Mouse (Mus musculus): ENCODE results near the gene Ripor2.

Ripor2 gene

GRCm38 (mm10) chr13:24576338-24577119 lies 5.5 kb upstream of the Ripor2 start:
- CTCF ChIA-PET: interaction anchor here in 1 of 4 experiments (0.6 kb wide), 1 partner anchor 11 kb away, joined by 4 read pairs; no protein-coding TSS in a partner anchor

GRCm38 (mm10) chr13:24578317-24578716 lies 3.7 kb upstream of the Ripor2 start:
- POLR2A ChIA-PET: no interaction called here
- CTCF ChIA-PET: no interaction called here

More at GRCm38 (mm10) chr13:24576338-24577119, 5.5 kb upstream of the Ripor2 start:
- POLR2A ChIA-PET: no interaction called here

DNA sequence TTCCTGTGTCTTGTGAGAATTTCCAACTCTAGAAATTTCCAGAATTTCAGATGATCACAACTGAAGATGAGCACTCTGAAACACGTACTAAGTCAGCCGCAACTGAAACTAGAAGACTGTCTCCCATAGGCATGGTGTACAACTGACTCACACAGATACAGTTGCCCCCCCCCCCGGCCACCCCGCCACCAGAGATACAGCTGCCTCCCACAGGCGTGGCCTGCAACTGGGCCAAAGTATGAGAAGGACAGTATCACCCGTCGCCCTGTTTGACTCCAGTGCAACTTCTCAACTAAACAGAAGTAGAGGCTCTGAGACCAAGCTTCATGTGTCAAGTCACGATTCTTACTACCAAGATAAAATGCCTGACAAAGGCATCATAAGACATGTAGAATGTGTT lies 1.2 kb upstream of the Ripor2 start:
- CTCF ChIA-PET: interaction anchor here in 1 of 4 experiments (0.6 to 0.7 kb wide), 2 partner anchors 10 to 106 kb away, joined by 3 to 8 read pairs; no protein-coding TSS in a partner anchor
- POLR2A ChIA-PET: interaction anchor here in 2 of 4 experiments (0.6 to 1.2 kb wide), 2 partner anchors 33 to 817 kb away, joined by 5 to 8 read pairs; partner anchors contain the start of gene Hist1h1a (in 1 of the 2)

DNA sequence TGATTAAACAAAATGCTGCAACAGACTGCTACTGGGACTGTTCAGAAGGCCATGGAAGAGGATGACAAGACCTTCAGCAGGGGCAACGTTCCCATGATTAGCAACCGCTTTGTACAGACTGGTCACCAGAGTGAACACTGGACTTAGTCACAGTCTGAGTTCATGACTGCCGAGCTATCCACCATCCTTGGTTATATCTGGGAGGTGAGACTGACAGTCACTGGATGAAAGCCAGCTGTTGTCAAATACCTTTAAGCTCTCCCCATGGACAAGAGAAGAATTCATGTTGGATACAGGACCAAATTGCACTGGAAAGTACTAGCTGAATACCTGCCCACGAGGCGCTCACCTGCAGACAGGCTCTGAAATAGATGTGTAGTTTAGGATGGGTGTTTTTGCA lies 2.4 kb downstream of the Ripor2 start:
- ChIA-PET POLR2A (no interaction called here), CTCF (interaction anchor here in 1 of 4 experiments (0.7 kb wide), 1 partner anchor 311 kb away, joined by 4 read pairs; no protein-coding TSS in a partner anchor)

DNA sequence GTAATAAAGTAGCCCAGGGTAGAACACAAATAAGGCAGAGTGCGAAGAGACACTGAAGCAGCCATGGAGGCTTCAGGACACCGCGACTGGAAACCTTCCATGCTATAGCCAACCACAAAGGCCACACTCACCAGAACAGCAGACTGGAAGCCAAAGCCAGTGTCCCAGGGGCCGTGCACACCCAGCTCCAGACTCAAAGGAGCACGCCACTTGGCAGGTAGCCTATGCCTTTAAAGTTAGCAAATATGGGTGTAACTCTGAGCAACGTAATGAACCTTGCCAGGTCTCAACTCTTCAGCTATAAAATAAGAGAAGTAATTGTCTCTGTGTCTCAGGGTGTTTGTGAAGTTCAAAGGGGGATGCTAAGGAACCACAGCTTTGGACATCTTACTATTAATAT lies 2.9 kb downstream of the Ripor2 start:
- ChIA-PET POLR2A (no interaction called here), CTCF (interaction anchor here in 1 of 4 experiments (0.7 kb wide), 1 partner anchor 311 kb away, joined by 4 read pairs; no protein-coding TSS in a partner anchor)

DNA sequence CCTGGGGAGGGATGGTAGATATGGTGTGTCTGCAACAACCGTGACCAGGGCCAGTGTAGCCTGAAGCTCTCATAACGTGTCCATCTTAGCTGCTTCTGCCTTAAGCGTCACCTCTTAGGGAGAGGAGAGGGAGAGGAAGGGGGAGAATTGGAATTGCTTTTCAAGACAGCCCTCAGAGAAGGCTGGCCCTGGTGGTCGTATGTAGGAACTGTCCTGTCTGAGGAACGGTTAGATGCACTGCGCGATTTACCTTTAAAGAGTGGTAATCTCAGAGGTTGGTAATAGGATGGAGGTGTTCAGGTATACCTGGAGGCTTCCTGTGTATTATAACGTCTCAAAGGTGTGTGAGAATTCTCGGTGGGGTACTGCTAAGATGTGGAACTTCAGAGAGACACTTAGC lies 3.4 kb downstream of the Ripor2 start:
- CTCF ChIA-PET: no interaction called here
- POLR2A ChIA-PET: interaction anchor here in 1 of 4 experiments (1.6 kb wide), 1 partner anchor 11 kb away, joined by 3 read pairs; no protein-coding TSS in a partner anchor

GRCm38 (mm10) chr13:24587192-24587895 lies 5.4 kb downstream of the Ripor2 start:
- POLR2A ChIA-PET: interaction anchor here in 1 of 4 experiments (0.6 kb wide), 1 partner anchor 528 kb away, joined by 5 read pairs; no protein-coding TSS in a partner anchor
- CTCF ChIA-PET: interaction anchor here in 1 of 4 experiments (0.6 kb wide), 1 partner anchor 172 kb away, joined by 3 read pairs; no protein-coding TSS in a partner anchor

DNA sequence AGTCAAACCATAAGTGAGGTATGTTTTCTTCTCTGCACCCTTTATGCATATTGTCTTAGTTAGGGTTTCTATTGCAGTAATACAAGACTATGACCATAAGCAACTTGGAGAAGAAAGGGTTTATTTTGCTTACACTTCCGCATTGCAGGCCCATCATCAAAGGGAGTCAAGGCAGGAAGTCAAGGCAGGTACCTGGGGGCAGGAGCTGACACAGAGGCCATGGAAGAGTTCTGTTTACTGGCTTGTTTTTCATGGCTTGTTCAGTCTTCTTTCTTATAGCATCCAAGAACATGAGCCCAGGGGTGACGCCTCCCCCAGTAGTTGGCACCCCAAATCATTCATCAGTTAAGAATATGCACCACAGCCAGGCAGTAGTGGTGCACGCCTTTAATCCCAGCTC lies 6.6 kb downstream of the Ripor2 start:
- POLR2A ChIA-PET: no interaction called here
- CTCF ChIA-PET: no interaction called here

DNA sequence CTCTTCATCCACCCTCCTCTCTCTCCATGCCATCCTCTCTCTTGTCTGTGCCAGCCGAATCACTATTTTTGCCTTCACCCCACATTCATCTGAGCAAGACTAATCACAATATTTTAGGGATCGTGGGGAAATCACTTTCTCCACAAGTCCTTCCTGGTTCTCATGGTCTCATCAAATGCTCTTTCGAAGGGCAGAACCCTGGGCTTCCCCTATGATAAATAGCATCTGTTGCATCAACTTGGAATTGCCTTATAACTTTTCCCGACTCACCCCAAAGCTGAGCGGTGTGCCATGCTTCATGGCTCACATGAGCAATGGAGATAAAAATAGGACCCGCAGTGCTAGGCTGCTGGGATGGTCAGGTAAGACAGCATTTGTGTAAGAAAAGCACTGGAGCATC lies 9.7 kb downstream of the Ripor2 start:
- POLR2A ChIA-PET: interaction anchor here in 1 of 4 experiments (1.0 kb wide), 1 partner anchor 10 kb away, joined by 3 read pairs; the partner anchor contains the start of gene Ripor2

GRCm38 (mm10) chr13:24594303-24594702 lies 12.3 kb downstream of the Ripor2 start:
- CTCF ChIA-PET: no interaction called here
- POLR2A ChIA-PET: interaction anchor here in 1 of 4 experiments (0.6 kb wide), 1 partner anchor 72 kb away, joined by 3 read pairs; no protein-coding TSS in a partner anchor

More for the DNA sequence above, 9.7 kb downstream of the Ripor2 start:
- CTCF ChIA-PET: no interaction called here

DNA sequence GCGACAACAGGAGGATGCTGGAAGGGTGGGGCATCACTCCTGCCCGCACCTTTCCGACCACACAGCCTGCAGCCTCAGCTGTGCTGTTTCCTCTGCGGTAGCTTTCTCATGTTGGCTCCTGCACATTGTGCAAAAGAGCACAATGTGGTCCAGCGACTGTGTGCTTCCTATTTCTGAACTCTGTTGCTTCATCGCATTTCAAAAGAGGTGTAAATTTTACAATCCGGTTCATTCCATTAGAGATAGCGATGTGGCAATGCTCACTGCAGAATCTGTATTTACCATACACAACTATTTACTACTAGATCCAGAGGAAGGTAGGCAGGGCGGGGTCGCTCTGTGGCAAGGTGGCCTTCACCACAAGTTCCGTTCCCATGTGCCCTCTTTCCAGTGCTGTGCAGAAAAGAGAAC lies 17.6 kb downstream of the Ripor2 start:
- ChIA-PET CTCF (interaction anchor here in 2 of 4 experiments (0.5 to 1.2 kb wide), 3 partner anchors 82 to 404 kb away, joined by 3 to 4 read pairs (median 3); no protein-coding TSS in a partner anchor), POLR2A (interaction anchor here in 1 of 4 experiments (0.6 kb wide), 1 partner anchor 302 kb away, joined by 3 read pairs; no protein-coding TSS in a partner anchor)

DNA sequence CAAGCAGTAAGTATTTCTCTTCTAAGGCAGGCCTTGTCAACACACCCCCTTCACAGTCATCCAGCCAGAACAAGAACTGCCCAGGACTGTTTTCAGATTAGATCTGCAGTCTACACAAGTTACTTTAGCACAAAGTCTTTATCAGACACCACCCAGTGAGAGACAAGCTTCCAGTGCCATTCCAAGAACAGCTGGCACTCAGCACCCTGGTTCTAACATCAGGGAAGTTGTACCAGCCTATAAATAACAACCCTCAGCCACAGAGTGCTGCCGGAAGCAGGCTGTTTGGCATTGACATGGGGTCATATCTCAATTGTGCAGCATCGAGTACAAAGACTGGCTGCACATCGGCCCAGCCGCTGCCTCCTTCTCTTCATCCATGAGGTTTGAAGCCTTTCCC lies 21.0 kb downstream of the Ripor2 start:
- ChIA-PET POLR2A (interaction anchor here in 2 of 4 experiments (1.2 to 2.2 kb wide), 4 partner anchors 37 to 919 kb away, joined by 4 to 7 read pairs (median 4); partner anchors contain the start of genes Hist1h2ac (in 1 of the 2) and Hist1h2bc (in 1 of the 2)), CTCF (interaction anchor here in 1 of 4 experiments (2.4 kb wide), 1 partner anchor 13 kb away, joined by 10 read pairs; no protein-coding TSS in a partner anchor)

- CTCF ChIA-PET: interaction anchor here in 1 of 4 experiments (2.4 kb wide), 1 partner anchor 12 kb away, joined by 10 read pairs; no protein-coding TSS in a partner anchor
- POLR2A ChIA-PET: interaction anchor here in 3 of 4 experiments (0.6 to 2.2 kb wide), 8 partner anchors 38 to 920 kb away, joined by 3 to 7 read pairs (median 4); partner anchors contain the start of genes Hist1h1c (in 1 of the 3), Hist1h2ac (in 1 of the 3), Hist1h2bc (in 1 of the 3) and Hist1h3a (in 1 of the 3)
These were observed 21.6 kb downstream of the Ripor2 start for GRCm38 (mm10) chr13:24603591-24604009.

- POLR2A ChIA-PET: interaction anchor here in 3 of 4 experiments (0.5 to 2.5 kb wide), 13 partner anchors 11 to 920 kb away, joined by 3 to 17 read pairs (median 5); partner anchors contain the start of genes Hist1h1a (in 1 of the 3), Hist1h1c (in 1 of the 3), Hist1h2ac (in 1 of the 3) and Hist1h2bc (in 1 of the 3)
- CTCF ChIA-PET: interaction anchor here (0.7 to 2.4 kb wide), 9 partner anchors 12 to 812 kb away, joined by 3 to 10 read pairs (median 3); no protein-coding TSS in a partner anchor
These were observed 22.1 kb downstream of the Ripor2 start for GRCm38 (mm10) chr13:24604096-24604495.

DNA sequence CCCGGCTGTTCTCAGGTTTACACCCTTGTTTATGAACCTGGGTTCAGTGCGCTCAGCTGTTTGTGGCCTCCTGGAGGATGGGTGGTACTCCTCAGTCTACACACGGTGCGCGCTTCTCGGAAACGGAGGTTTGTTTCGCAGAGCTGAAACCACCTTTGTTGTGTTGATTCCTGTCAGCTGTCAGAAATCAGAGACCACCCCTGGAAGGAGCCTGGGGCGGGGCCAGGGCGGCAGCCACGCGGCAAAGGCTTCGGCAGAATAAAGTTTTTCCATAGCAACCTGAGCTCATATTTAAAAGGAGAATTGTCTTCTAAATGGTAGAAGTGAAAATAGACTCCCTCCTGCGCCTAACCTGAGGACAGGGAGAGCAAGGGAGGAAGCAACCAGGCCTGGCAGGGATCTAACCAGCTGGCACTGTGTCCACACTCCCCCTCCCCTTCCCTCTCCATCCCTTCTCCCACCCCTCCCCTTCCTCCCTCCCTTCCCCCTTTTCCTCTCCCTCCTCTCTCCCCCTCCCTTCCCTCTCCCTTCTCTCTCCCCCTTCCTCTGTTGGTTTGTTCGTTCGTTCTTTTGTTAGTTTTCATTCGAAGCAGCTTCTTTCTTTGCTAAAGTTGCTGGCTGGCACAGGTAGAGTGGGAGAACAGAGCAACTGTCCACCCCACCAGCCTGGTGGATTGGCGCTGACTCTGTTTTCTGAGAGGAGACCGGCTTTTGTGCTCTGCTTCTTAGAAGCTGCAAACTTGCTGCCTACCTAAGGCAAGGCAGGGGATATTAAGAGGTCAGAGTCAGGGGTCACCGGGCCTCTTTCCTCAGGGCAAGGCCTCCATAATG lies 23.0 kb downstream of the Ripor2 start:
- POLR2A ChIA-PET: interaction anchor here in 3 of 4 experiments (0.5 to 2.5 kb wide), 32 partner anchors 9 to 921 kb away, joined by 3 to 17 read pairs (median 3); partner anchors contain the start of genes Hist1h1a (in 1 of the 3), Hist1h1c (in 1 of the 3), Hist1h2ac (in 1 of the 3) and Hist1h2bc (in 1 of the 3)

GRCm38 (mm10) chr13:24605755-24606154 lies 23.8 kb downstream of the Ripor2 start:
- ChIA-PET CTCF (interaction anchor here in 2 of 4 experiments (1.2 to 1.7 kb wide), 3 partner anchors 10 to 106 kb away, joined by 3 to 6 read pairs (median 4); no protein-coding TSS in a partner anchor), POLR2A (interaction anchor here in 3 of 4 experiments (0.6 to 2.5 kb wide), 9 partner anchors 9 to 842 kb away, joined by 3 to 15 read pairs (median 3); partner anchors contain the start of gene Hist1h1a (in 1 of the 3))

More for the DNA sequence above, 23.0 kb downstream of the Ripor2 start:
- CTCF ChIA-PET: interaction anchor here (0.7 to 2.4 kb wide), 13 partner anchors 9 to 813 kb away, joined by 3 to 10 read pairs (median 3); no protein-coding TSS in a partner anchor

- ChIA-PET CTCF (no interaction called here), POLR2A (no interaction called here)
These were observed 26.0 kb downstream of the Ripor2 start for GRCm38 (mm10) chr13:24607961-24608360.
